Mouse (Mus musculus) limb, embryonic 10.5 days (tissue): ENCODE data around the gene Vmn2r63. TPM values are rescaled to one million over a fixed set of nuclear protein-coding genes. Genes with fewer than 3 reads are reported as not detected.
"Not testable (repeated sequence)": the region's sequence is repeated elsewhere in the genome, so short reads cannot be mapped to it uniquely, and the experiment has no call there.

ENCODE experiments used
- DNase-seq: peaks from one replicate; pipeline ENCODE4 v3.0.0-alpha.2; 2017; ENCODE audit warnings: low spot score
- H3K27ac ChIP-seq: fragments of 300-500 bp; sonication (generic); 2 replicates; pipeline ENCODE4 v1.5.1; 2016; ENCODE audit warnings: mild to moderate bottlenecking
- H3K27me3 ChIP-seq: fragments of 300-500 bp; sonication (generic); 2 replicates; pipeline ENCODE4 v1.6.1; 2016; ENCODE audit warnings: low read depth, mild to moderate bottlenecking; ENCODE audit not compliant: poor library complexity, severe bottlenecking
- H3K36me3 ChIP-seq: fragments of 300-500 bp; sonication (generic); 2 replicates; pipeline ENCODE4 v1.6.1; 2016; ENCODE audit warnings: mild to moderate bottlenecking, moderate library complexity
- H3K4me1 ChIP-seq: fragments of 300-500 bp; sonication (generic); 2 replicates; pipeline ENCODE4 v1.6.1; 2016
- H3K4me3 ChIP-seq: fragments of 300-500 bp; sonication (generic); 2 replicates; pipeline ENCODE4 v1.5.1; 2016; ENCODE audit warnings: mild to moderate bottlenecking, moderate library complexity
- H3K9me3 ChIP-seq: fragments of 300-500 bp; sonication (generic); replicated peaks from 2 replicates; pipeline ENCODE4 v1.6.1; 2016; ENCODE audit warnings: mild to moderate bottlenecking
- WGBS: fragments of 180-500 bp; shearing (Covaris S2); methylation state at CpG from one replicate; pipeline ENCODE4 v1.1.7; 2016; 5-methylcytosine and 5-hydroxymethylcytosine counted together
- microRNA-seq: library from miRNA; unstranded; fragments of <30 nt; microRNA quantifications from one replicate; pipeline ENCODE4, GENCODE M21; 2017
- polyA plus RNA-seq: library from polyadenylated mRNA; unstranded; fragments of >200 nt; fragmentation: Nextera tagmentation; extraction: Ambion mirVana; gene quantifications from 2 replicates; pipeline ENCODE4 v1.2.1, GENCODE M21; 2016

The Vmn2r63 gene
- not detected in 2 replicates for polyA plus RNA-seq

DNA sequence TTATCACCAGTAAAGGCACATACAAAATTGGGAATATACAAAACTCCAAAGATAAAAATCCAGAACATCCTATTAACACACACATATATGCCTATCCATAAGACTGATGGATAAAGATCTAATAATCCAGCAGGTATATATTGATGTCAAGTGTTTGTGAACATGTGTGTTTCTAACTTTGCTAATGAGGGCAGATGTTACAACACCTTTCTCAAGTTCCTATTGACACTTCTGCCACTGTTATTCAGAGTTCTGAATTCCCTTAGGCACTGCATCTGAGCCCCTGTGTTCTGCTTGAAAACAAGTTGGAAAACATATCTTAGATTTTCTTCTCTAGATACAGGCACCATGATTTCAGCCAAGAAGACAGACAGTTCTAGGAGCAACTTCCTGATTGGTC lies at the start of gene Vmn2r63:
Gene Vmn2r63, minus strand, starts transcription at position 101 of the 400 bp plus-strand sequence.
- H3K27ac ChIP-seq, DNase-seq: not testable (repeated sequence)

DNA sequence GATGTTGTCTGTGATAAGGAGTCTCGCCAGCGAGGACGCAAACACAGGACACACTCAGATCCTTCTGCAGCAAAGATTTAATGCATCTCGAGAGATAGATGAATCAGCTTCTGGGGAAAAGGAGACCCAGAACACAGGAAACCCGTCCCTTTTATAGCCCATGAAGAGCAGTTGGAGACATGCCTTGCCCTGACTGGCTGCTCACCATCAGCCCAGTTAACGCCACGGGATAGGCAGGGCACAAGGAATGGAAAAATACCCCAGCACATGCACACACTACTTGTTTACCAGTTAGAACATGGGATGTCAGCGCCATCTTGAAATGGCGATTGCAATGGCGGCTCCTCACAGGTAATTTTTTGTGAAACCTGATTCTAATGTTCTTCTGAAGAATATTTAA lies 47.1 kb upstream of the Vmn2r63 start:
- H3K4me1 ChIP-seq = no peaks in the 10 kb centered on the region
- H3K9me3 ChIP-seq = peaks cover 13% of the 10 kb centered on the region
- no peak for DNase-seq
- no peaks in the 10 kb centered on the region for H3K36me3 ChIP-seq
- no peak overlapping the region for H3K27ac ChIP-seq
- no peaks in the 10 kb centered on the region for H3K27me3 ChIP-seq
- WGBS = 93% methylated on average over 10 of the region's 10 CpGs
- no peak overlapping the region for H3K4me3 ChIP-seq

More for the DNA sequence above, at the start of gene Vmn2r63:
- not testable (repeated sequence) for H3K4me1 ChIP-seq, H3K27me3 ChIP-seq, H3K9me3 ChIP-seq, H3K36me3 ChIP-seq, H3K4me3 ChIP-seq

DNA sequence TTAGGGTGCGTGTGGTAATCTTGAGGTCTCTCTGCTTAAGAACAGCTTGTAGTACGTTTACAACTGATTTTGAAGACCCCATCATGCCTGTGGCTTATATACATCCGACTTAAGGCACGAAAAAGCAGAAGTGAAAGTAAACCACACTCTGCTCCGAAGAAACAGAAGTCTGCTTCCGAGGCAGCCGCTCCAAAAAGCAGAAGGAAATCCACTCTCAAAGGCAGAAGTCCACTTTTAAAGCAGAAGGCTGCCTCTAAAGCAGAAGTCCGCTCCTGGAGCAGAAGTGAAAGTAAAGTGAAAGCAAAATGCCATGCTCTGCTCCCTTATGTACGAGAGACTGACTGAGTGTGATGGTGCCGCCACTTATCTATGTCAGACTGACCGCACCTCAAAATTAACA lies 46.5 kb upstream of the Vmn2r63 start:
- Histone ChIP-seq H3K9me3 (peaks cover 13% of the 10 kb centered on the region), H3K36me3 (no peaks in the 10 kb centered on the region), H3K4me1 (no peaks in the 10 kb centered on the region), H3K27me3 (no peaks in the 10 kb centered on the region), H3K27ac (no peak overlapping the region), H3K4me3 (no peak overlapping the region)
- WGBS = 89% methylated on average over 11 of the region's 11 CpGs
- DNase-seq = no peak

GRCm38 (mm10) chr7:42965246-42965645 lies 31.6 kb upstream of the Vmn2r63 start:
- no peak for DNase-seq
- WGBS = 69% methylated on average over 9 of the region's 9 CpGs
- Histone ChIP-seq H3K4me3 (no peak overlapping the region), H3K36me3 (no peaks in the 10 kb centered on the region), H3K27me3 (no peaks in the 10 kb centered on the region), H3K27ac (no peak overlapping the region), H3K9me3 (peaks cover 11% of the 10 kb centered on the region; the same call in 1 of the 2 replicates), H3K4me1 (no peaks in the 10 kb centered on the region)

GRCm38 (mm10) chr7:42898067-42898466 lies 35.6 kb downstream of the Vmn2r63 start:
- H3K9me3 ChIP-seq = 0 out of 2 replicates have a peak, but pooled peaks cover 11% of the 10 kb centered on the region
- H3K4me1 ChIP-seq, H3K36me3 ChIP-seq, DNase-seq, H3K4me3 ChIP-seq, H3K27me3 ChIP-seq, H3K27ac ChIP-seq: not testable (repeated sequence)
- 94% methylated on average over 2 of the region's 2 CpGs for WGBS

DNA sequence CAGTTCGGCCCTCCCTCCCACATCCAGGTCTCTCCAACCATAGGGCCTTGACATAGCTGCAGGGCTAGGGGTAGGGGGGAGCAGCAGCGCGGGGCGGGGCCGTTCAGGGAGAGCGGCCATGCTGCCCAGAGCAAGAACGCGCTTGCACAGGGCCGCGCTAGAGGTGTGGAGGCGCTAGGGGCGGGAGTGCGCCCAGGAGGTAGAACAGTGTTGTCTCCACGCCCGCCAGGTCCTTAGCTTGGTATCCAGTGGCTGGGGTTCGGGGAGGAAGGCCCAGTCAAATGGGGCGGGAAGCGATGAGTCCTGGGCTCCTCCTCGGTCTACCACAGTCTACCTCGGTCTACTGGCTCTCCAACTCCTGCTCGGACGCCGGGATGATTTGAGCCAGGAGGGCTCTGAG lies 55.5 kb downstream of the Vmn2r63 start:
- Histone ChIP-seq H3K27me3 (no peaks in the 10 kb centered on the region), H3K27ac (no peak overlapping the region), H3K4me3 (no peak overlapping the region), H3K36me3 (no peaks in the 10 kb centered on the region), H3K4me1 (no peaks in the 10 kb centered on the region), H3K9me3 (no peaks in the 10 kb centered on the region)
- DNase-seq = no peak
- WGBS = 42% methylated on average over 23 of the region's 23 CpGs

DNA sequence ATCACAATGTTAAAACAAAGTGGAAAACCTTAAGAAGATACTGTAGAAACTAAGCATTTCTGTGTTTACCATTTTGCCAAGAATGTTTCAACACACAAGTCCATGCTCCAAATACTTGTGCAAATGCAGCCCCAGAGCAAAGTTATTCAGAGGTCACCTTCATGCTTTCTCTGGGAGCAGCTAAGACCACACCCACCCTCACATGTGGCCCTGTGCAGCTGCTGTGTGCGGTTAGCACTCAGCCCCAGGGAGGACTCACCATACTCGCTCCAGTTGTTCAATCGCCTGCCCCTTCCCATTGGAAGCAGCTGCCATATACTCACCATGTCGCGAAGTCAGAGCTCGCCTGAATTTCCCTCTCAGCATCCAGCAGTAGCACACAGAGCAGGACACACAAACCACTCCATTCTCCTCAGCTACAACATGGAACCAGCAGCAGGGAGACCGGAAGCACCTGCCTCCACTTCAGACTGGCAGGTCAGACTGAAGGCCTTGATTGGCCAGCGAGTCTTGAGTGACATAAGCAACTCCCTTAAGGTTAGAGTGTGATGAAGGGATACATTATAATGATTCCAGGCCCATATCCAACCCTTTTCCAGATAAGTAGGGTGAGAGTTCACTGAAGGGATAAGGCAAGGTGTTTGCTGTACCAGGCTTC lies 66.7 kb downstream of the Vmn2r63 start, which contains the start of gene Gm2381:
Gene Gm2381, minus strand, starts transcription at position 434 of the 658 bp plus-strand sequence.
- H3K36me3 ChIP-seq, H3K4me1 ChIP-seq, H3K27ac ChIP-seq, H3K9me3 ChIP-seq, H3K27me3 ChIP-seq, H3K4me3 ChIP-seq, DNase-seq: not testable (repeated sequence)
- WGBS = 79% methylated on average over 8 of the region's 8 CpGs

Small RNAs within 50 kb of the gene (microRNA-seq; reads per million reads assigned to microRNA genes)
- not detected for gene Gm23256

Other genes with a start within 250 kb of the Vmn2r63 start
- gene Zfp975, start 241.1 kb downstream of the Vmn2r63 start, polyA plus RNA-seq = 9.8 and 12.2 TPM in 2 replicates
- not detected in 2 replicates for gene Gm17067, start 206.8 kb downstream of the Vmn2r63 start, polyA plus RNA-seq
- not detected in 2 replicates for gene Vmn2r62, start 140.3 kb downstream of the Vmn2r63 start, polyA plus RNA-seq
- gene Gm2381, start 66.6 kb downstream of the Vmn2r63 start, polyA plus RNA-seq = not detected in 2 replicates
- gene Gm9268, start 84.9 kb upstream of the Vmn2r63 start, polyA plus RNA-seq = not detected in 2 replicates
- gene Zfp936, start 180.4 kb upstream of the Vmn2r63 start, polyA plus RNA-seq = not detected in 2 replicates